Mouse (Mus musculus): ENCODE measurements around the gene Arfip1. TPM values are rescaled to one million over a fixed set of nuclear protein-coding genes. Genes with fewer than 3 reads are reported as not detected.

The Arfip1 gene
- polyA plus RNA-seq, 1 experiment, result 5.6 TPM

GRCm38 (mm10) chr3:84465822-84466500, 116.5 kb downstream of the Arfip1 start:
- Histone ChIP-seq H3K27ac (ENCODE audit: insufficient read depth, low read depth, low read length) (no peak overlapping the region), H3K4me1 (ENCODE audit: control insufficient read depth, insufficient read depth, insufficient read length, low read length) (peaks cover 26% of the 10 kb centered on the region), H3K27me3 (ENCODE audit: control insufficient read depth, insufficient read depth, low read length) (no peaks in the 10 kb centered on the region), H3K4me3 (ENCODE audit: low read depth, low read length) (no peak overlapping the region), H3K36me3 (ENCODE audit: control insufficient read depth, insufficient read depth, low read length) (no peaks in the 10 kb centered on the region)
- WGBS, result 40% methylated on average over 6 of the region's 6 CpGs
- TF ChIP-seq POLR2A (IDR thresholded peaks at IDR 0.05; ENCODE audit: low read depth, low read length) (no peak), CTCF (IDR thresholded peaks at IDR 0.05; ENCODE audit: extremely low read depth, insufficient read length, insufficient replicate concordance, low read depth, low read length) (no peak)

- Histone ChIP-seq H3K27me3 (ENCODE audit: control insufficient read depth, insufficient read depth, low read length) (no peaks in the 10 kb centered on the region), H3K4me1 (ENCODE audit: control insufficient read depth, insufficient read depth, insufficient read length, low read length) (peaks cover 17% of the 10 kb centered on the region; the same call in 1 of the 2 replicates), H3K36me3 (ENCODE audit: control insufficient read depth, insufficient read depth, low read length) (no peaks in the 10 kb centered on the region), H3K4me3 (ENCODE audit: low read depth, low read length) (no peak overlapping the region), H3K27ac (ENCODE audit: insufficient read depth, low read depth, low read length) (peak overlapping the region; percentile 19; the same call in 1 of the 2 replicates)
- 19% methylated on average over 4 of the region's 4 CpGs for WGBS
- TF ChIP-seq CTCF (IDR thresholded peaks at IDR 0.05; ENCODE audit: extremely low read depth, insufficient read length, insufficient replicate concordance, low read depth, low read length), result no peak
- TF ChIP-seq POLR2A (IDR thresholded peaks at IDR 0.05; ENCODE audit: low read depth, low read length), result no peak
Observed at GRCm38 (mm10) chr3:84461687-84462086, 120.7 kb downstream of the Arfip1 start.

GRCm38 (mm10) chr3:84460952-84461351, 121.5 kb downstream of the Arfip1 start:
- TF ChIP-seq POLR2A (IDR thresholded peaks at IDR 0.05; ENCODE audit: low read depth, low read length) (no peak), CTCF (IDR thresholded peaks at IDR 0.05; ENCODE audit: extremely low read depth, insufficient read length, insufficient replicate concordance, low read depth, low read length) (no peak)
- Histone ChIP-seq H3K36me3 (ENCODE audit: control insufficient read depth, insufficient read depth, low read length) (no peaks in the 10 kb centered on the region), H3K4me3 (ENCODE audit: low read depth, low read length) (no peak overlapping the region), H3K27ac (ENCODE audit: insufficient read depth, low read depth, low read length) (peak overlapping the region; percentile 19), H3K27me3 (ENCODE audit: control insufficient read depth, insufficient read depth, low read length) (no peaks in the 10 kb centered on the region), H3K4me1 (ENCODE audit: control insufficient read depth, insufficient read depth, insufficient read length, low read length) (peaks cover 20% of the 10 kb centered on the region; the same call in 1 of the 2 replicates)
- WGBS, result 9% methylated on average over 12 of the region's 12 CpGs

- H3K4me3 ChIP-seq (ENCODE audit: low read depth, low read length), result no peak overlapping the region
Observed at GRCm38 (mm10) chr3:84460499-84460898, 121.9 kb downstream of the Arfip1 start.

GRCm38 (mm10) chr3:84455733-84456417, 126.5 kb downstream of the Arfip1 start:
- H3K27me3 ChIP-seq (ENCODE audit: control insufficient read depth, insufficient read depth, low read length), result no peaks in the 10 kb centered on the region
- H3K27ac ChIP-seq (ENCODE audit: insufficient read depth, low read depth, low read length), result no peak overlapping the region
- WGBS, result 30% methylated on average over 12 of the region's 12 CpGs
- no peak overlapping the region for H3K4me3 ChIP-seq (ENCODE audit: low read depth, low read length)
- peaks cover 8% of the 10 kb centered on the region; the same call in 1 of the 2 replicates for H3K36me3 ChIP-seq (ENCODE audit: control insufficient read depth, insufficient read depth, low read length)
- peaks cover 12% of the 10 kb centered on the region; the same call in 1 of the 2 replicates for H3K4me1 ChIP-seq (ENCODE audit: control insufficient read depth, insufficient read depth, insufficient read length, low read length)
- TF ChIP-seq CTCF (IDR thresholded peaks at IDR 0.05; ENCODE audit: extremely low read depth, insufficient read length, insufficient replicate concordance, low read depth, low read length) (no peak), POLR2A (IDR thresholded peaks at IDR 0.05; ENCODE audit: low read depth, low read length) (no peak)

More at GRCm38 (mm10) chr3:84460499-84460898, 121.9 kb downstream of the Arfip1 start:
- no peaks in the 10 kb centered on the region for H3K36me3 ChIP-seq (ENCODE audit: control insufficient read depth, insufficient read depth, low read length)
- no peaks in the 10 kb centered on the region for H3K27me3 ChIP-seq (ENCODE audit: control insufficient read depth, insufficient read depth, low read length)
- TF ChIP-seq POLR2A (IDR thresholded peaks at IDR 0.05; ENCODE audit: low read depth, low read length) (no peak), CTCF (IDR thresholded peaks at IDR 0.05; ENCODE audit: extremely low read depth, insufficient read length, insufficient replicate concordance, low read depth, low read length) (no peak)
- peak overlapping the region; percentile 2; the same call in 1 of the 2 replicates for H3K27ac ChIP-seq (ENCODE audit: insufficient read depth, low read depth, low read length)
- H3K4me1 ChIP-seq (ENCODE audit: control insufficient read depth, insufficient read depth, insufficient read length, low read length), result peaks cover 21% of the 10 kb centered on the region; the same call in 1 of the 2 replicates
- 40% methylated on average over 3 of the region's 3 CpGs for WGBS

GRCm38 (mm10) chr3:84450651-84451050, 131.8 kb downstream of the Arfip1 start:
- WGBS, result 63% methylated on average over 3 of the region's 3 CpGs
- H3K4me1 ChIP-seq (ENCODE audit: control insufficient read depth, insufficient read depth, insufficient read length, low read length), result no peaks in the 10 kb centered on the region; the same call in 1 of the 2 replicates
- no peak for TF ChIP-seq POLR2A (IDR thresholded peaks at IDR 0.05; ENCODE audit: low read depth, low read length)
- TF ChIP-seq CTCF (IDR thresholded peaks at IDR 0.05; ENCODE audit: extremely low read depth, insufficient read length, insufficient replicate concordance, low read depth, low read length), result no peak
- no peaks in the 10 kb centered on the region for H3K27me3 ChIP-seq (ENCODE audit: control insufficient read depth, insufficient read depth, low read length)
- H3K4me3 ChIP-seq (ENCODE audit: low read depth, low read length), result no peak overlapping the region
- H3K27ac ChIP-seq (ENCODE audit: insufficient read depth, low read depth, low read length), result no peak overlapping the region
- peaks cover 20% of the 10 kb centered on the region for H3K36me3 ChIP-seq (ENCODE audit: control insufficient read depth, insufficient read depth, low read length)

GRCm38 (mm10) chr3:84449015-84449414, 133.4 kb downstream of the Arfip1 start:
- Histone ChIP-seq H3K27me3 (ENCODE audit: control insufficient read depth, insufficient read depth, low read length) (no peaks in the 10 kb centered on the region), H3K4me1 (ENCODE audit: control insufficient read depth, insufficient read depth, insufficient read length, low read length) (no peaks in the 10 kb centered on the region), H3K4me3 (ENCODE audit: low read depth, low read length) (no peak overlapping the region), H3K36me3 (ENCODE audit: control insufficient read depth, insufficient read depth, low read length) (peaks cover 27% of the 10 kb centered on the region), H3K27ac (ENCODE audit: insufficient read depth, low read depth, low read length) (no peak overlapping the region)
- WGBS, result 87% methylated on average over 9 of the region's 9 CpGs
- TF ChIP-seq CTCF (IDR thresholded peaks at IDR 0.05; ENCODE audit: extremely low read depth, insufficient read length, insufficient replicate concordance, low read depth, low read length) (no peak), POLR2A (IDR thresholded peaks at IDR 0.05; ENCODE audit: low read depth, low read length) (no peak)
